Mouse (Mus musculus) gastrocnemius, postnatal 25 days (tissue): ENCODE measurements around the gene Rnf114. TPM values are rescaled to one million over a fixed set of nuclear protein-coding genes. Genes with fewer than 3 reads are reported as not detected.

Experiments
- DNase-seq: peaks from one replicate; pipeline ENCODE4 v3.0.0; 2022
- total RNA-seq, 2 experiments: library from RNA; stranded (reverse); gene quantifications; 1 replicate in 1 of 2; 2 replicates in 1 of 2; pipeline ENCODE4 v1.2.3; 2021

The Rnf114 gene
- total RNA-seq, 2 experiments from 2014 or later: 23.0 to 28.4 TPM

- peak; percentile 52 for DNase-seq
These were observed 11.5 kb downstream of the Rnf114 start for GRCm38 (mm10) chr2:167503896-167504349.

GRCm38 (mm10) chr2:167505127-167505526, 12.7 kb downstream of the Rnf114 start:
- DNase-seq: no peak

- no peak for DNase-seq
These were observed 14.3 kb downstream of the Rnf114 start for GRCm38 (mm10) chr2:167506546-167507260.

- DNase-seq: no peak
These were observed 15.4 kb downstream of the Rnf114 start for GRCm38 (mm10) chr2:167507719-167508385.

- no peak for DNase-seq
These were observed 16.1 kb downstream of the Rnf114 start for GRCm38 (mm10) chr2:167508569-167508968.

GRCm38 (mm10) chr2:167510485-167510884, 18.0 kb downstream of the Rnf114 start:
- peak; percentile 27 for DNase-seq

DNA sequence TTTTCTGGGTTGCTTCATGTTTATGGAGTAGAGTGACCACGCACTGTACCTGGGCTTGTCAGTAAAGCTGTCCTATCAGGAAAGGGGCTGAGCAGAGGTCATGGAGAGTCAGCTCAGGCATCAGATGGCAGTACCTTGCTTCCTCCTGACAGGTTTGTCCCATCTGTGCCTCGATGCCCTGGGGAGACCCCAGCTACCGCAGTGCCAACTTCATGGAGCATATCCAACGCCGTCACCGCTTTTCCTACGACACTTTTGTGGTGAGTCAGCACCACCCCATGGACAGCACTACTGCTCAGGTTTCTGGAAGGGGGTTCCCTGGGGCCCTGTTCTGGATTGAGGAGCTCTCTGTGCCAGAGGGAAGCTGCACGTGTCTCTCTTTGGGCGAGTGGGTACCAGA, 19.9 kb downstream of the Rnf114 start:
- DNase-seq: no peak

DNA sequence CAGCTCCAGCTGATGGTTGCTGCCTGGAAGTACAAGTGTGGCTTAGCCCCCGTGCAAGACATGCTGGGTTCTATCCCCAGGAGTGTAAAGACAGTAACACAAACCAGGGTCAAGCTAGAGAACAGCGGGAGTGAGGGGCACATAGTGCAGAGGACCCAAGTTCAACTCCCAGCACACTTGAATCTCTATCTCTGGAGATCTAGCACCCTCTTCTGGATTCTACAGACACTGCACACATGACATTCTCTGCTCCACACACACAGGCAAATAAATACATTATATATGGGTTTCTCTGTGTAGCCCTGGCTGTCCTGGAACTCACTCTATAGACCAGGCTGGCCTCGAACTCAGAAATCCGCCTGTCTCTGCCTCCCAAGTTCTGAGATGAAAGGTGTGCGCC, 20.5 kb downstream of the Rnf114 start:
- no peak for DNase-seq

DNA sequence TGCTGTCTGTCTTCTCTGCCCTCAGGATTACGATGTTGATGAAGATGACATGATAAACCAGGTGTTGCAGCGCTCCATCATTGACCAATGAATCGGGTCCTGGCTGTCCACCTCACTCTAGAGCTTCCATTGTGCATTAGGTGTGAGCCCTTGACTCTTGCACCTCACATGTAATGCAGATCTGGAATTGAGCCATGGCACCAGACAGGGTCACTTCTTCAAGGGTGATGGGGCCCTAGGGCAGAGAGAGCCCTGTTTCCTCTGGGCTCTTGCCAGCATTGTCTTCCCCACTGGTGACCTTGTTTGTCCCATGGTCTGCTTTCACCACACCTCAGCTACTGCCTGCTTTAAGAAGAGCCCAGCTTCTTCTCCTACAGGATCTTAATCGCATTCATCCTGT, 22.2 kb downstream of the Rnf114 start:
- DNase-seq: no peak

DNA sequence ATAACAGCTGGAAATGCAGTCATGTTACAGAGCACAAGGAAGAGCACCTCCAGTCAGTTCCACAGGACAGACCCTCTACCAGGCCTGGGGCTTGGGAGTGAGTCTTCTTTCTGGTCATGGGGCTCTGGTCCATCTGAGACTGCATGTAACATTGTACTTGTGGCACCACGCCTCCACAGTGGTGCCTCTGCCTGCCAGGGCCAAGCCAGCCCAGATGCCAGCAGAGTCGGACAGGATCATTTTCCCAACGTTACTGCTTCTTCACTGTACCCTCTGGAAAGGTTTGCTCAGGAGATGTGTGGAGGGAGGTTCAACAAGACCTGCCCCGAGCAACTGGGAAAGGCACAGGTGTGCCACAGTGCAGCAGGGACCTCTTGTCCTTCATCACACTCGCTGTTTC, 23.2 kb downstream of the Rnf114 start:
- DNase-seq: peak; percentile 28

DNA sequence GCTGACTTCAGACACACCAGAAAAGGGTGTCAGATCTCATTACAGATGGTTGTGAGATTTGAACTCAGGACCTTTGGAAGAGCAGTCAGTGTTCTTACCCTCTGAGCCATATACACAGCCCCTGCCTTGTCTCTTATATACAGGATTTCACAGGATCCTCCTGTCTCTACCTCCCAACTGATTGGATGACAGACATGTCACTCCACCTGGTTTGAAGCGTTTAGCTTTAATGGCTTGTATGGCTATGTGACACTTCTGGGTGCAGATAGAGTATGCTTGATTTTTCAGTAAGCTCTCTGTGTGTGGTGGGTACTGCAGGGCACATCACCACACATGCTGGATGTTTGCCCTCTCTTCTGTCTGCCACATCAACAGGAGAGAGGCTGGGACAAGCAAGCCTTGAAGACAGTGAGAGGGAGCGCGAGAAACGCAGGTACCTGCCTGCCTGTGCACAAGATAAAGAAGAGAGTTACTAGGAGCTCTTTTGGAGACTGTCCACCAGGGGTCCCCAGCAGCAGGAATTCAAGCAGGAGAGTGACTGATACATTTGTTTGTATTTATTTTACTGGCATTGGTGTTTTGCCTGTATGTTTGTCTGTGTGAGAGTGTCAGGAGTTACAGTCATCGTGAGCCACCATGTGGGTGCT, 27.3 kb downstream of the Rnf114 start:
- DNase-seq: no peak

- no peak for DNase-seq
These were observed 35.8 kb downstream of the Rnf114 start for GRCm38 (mm10) chr2:167528278-167528677.

GRCm38 (mm10) chr2:167529935-167530513, 37.6 kb downstream of the Rnf114 start:
- DNase-seq: no peak

DNA sequence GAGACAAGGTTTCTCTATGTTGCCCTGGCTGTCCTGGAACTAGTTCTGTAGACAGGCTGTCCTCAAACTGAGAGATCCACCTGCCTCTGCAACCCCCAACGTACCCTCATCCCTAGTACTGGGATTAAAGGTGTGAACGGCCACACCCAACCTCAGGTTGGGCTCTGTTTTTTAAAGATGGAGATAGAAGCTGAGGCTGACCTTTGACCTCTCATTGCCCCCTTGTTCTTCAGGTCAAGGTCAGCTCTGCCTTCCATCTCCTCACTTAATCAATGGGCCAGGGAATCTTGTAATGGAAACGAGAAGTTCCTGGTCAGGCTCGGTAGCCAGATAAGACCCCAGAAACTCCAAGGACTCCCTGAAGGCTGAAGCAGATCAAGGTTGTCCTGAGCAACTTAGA, 38.1 kb downstream of the Rnf114 start:
- no peak for DNase-seq

- no peak for DNase-seq
These were observed 39.7 kb downstream of the Rnf114 start for GRCm38 (mm10) chr2:167532131-167532530.

- no peak for DNase-seq
These were observed 41.4 kb downstream of the Rnf114 start for GRCm38 (mm10) chr2:167533880-167534279.

DNA sequence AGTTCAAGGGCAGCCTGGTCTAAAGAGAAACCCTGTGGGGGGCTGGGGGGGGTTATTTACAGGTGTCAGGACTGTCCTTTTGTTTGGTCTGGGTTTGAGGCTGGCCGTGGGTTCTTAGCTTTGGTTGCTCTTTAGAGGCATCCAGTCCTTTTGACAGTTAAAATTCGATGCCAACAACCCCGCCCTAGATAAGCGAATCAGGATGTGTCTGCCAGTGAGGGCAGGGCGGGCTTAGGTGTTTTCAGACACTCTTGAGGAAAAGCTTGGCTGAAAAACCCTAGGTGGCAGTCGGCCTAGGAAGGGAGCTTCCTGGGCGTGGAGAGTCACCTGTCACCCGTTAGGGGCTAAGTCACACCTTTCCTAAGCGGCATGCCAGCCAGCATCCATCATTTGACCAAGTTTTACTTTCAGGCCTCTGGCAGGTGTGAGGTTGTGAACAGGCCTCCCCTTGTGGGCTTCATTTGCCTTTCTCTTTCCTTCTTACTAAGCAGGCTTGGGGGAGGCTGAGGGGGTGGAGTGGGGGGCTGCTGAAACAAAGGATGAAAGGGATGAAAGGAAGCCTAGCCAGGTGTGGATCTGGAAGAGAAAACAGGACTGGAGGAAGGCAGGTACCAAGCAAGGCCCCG, 44.0 kb downstream of the Rnf114 start:
- DNase-seq: no peak

DNA sequence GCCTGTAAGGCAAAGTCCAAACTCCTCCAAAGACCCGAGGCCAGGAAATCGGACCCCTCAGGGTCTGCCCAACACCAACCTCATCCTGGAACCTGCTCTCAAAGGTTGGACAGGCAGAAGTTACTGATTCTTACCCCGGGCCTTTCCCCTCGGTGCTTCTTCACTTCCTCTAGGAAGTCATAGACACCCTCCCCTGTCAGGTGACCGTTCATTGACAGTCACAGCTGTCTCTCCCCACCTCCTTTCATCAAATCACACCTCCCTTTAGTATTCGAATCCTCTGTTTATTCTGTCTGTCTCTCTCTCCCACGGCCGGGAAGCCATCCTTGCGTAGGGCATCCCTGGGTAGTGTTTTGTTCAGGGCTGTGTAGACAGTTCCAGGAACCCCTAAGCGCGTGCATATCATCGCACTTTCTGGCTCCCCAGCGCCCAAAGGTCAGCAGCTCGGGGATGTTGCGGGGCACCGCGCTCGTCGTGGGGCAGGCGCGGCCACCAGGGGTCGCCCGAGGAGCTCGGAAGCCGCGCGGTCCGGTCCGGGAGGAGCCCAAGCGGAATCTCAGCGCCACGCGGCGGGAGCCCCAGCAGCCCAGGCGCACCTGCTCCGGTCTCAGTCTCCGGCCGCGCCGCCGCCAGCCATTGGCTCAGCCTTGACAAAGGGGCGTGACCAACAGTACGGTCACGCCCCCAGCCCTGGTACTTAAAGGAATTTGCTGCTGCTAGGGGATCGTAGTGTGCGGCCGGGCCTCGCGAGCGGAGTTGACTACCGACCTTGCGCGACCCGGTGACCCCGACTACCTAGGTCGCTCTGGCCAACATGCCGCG, 45.2 kb downstream of the Rnf114 start, which contains the start of gene Snai1:
Gene Snai1, plus strand, starts transcription at position 720 of the 822 bp plus-strand sequence.
- peak; percentile 95 for DNase-seq

DNA sequence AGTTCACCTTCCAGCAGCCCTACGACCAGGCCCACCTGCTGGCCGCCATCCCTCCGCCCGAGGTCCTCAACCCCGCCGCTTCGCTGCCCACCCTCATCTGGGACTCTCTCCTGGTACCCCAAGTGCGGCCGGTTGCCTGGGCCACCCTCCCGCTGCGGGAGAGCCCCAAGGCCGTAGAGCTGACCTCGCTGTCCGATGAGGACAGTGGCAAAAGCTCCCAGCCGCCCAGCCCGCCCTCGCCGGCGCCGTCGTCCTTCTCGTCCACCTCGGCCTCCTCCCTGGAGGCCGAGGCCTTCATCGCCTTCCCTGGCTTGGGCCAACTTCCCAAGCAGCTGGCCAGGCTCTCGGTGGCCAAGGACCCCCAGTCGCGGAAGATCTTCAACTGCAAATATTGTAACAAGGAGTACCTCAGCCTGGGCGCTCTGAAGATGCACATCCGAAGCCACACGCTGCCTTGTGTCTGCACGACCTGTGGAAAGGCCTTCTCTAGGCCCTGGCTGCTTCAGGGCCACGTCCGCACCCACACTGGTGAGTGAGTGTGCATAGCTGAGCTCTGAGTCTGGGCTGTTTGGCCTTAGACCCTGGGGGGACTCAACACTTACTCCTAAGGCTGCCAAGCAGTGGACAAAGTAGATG, 46.3 kb downstream of the Rnf114 start:
- DNase-seq: no peak

DNA sequence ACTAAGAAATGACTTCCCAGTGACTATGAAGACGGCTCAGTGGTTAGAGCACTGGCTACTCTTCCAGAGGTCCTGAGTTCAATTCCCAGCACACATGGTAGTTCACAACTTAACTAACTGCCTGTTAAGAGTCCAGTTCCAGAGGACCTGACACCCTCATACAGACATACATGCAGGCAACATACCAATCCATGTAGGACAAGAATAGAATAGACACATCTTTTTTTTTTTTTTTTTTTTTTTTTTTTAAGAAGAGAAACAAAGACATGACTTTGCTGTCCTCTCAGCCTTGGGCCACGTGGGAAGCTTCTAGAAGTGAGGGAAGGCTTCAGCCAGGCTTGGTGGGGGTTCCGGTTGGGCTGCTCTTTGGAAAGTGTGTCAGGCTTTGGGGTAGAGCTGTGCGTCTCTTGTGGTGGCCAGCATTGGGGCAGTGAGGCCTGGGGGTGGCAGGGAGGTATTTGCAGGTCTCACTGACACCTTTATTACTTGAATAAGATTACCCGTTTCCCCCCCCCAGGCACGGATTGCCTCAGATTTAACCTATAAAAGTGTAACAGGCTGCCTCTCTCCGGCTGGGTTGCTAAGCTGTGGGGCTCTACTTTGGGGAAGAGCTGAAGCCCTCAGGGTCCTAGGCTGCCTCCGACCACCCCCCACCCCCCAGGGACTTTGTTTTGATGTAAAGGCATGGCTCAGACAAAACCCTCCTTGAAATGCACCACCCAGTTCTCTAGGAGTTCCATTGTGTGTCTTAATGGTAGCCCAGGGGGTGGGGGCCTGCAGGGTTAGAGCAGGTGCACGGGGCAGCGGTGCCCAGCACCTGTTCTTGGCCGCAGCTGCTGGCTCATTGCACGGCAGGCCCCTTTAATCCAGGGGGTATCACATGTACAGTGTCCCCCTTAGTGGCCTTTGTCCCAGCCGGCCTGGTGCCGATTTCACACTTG, 47.4 kb downstream of the Rnf114 start:
- DNase-seq: no peak
